Mouse (Mus musculus): ENCODE data around the gene Gm13089.
"Not testable (repeated sequence)": the region's sequence is repeated elsewhere in the genome, so short reads cannot be mapped to it uniquely, and the experiment has no call there.

Gene Gm13089

GRCm38 (mm10) chr4:143702611-143703010 lies at the start of gene Gm13089:
Gene Gm13089, minus strand, starts transcription at chr4:143702711.
- DNase-seq (ENCODE audit: low read depth, low spot score), result no peak

GRCm38 (mm10) chr4:143719155-143719554 lies 16.6 kb upstream of the Gm13089 start, which contains the start of gene Gm13078:
Gene Gm13078, plus strand, starts transcription at chr4:143719455.
- no peak for DNase-seq (ENCODE audit: low read depth, low spot score)

GRCm38 (mm10) chr4:143657146-143657545 lies 45.4 kb downstream of the Gm13089 start, which contains the start of gene Gm13088:
Gene Gm13088, minus strand, starts transcription at chr4:143657246.
- DNase-seq (ENCODE audit: low read depth, low spot score), result not testable (repeated sequence)
